In the genomic region with DNA sequence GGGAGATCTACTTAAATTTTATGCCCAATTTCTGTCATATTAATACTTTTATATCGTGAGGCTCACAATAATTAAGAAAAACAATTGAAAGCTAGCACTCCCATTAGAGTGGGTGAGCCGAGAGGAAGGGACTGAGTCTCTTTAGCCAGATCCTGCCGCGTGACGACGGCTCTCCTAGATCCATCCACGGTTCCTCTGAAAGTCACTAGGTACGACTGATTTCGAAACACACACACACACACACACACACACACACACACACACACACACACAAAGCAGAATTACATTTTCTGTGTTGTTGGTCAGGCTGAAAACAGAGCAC, we compare ENCODE assay signal across 8 mouse cellular contexts.
DNase-seq lines count a peak whose midpoint lies in the region; ATAC-seq and TF ChIP-seq lines count a peak whose summit lies in the region.

No protein-coding gene starts in this region.

- intact Hi-C loops in heart, postnatal 14 days (cut with DNase I) = loop anchor here (2.0 to 5.0 kb wide), 3 partner anchors 98 to 276 kb away; no protein-coding TSS in a partner anchor

- H3K36me3 ChIP-seq in heart, embryonic 15.5 days = no peaks in the 10 kb centered on the region
- no peaks in the 10 kb centered on the region for H3K36me3 ChIP-seq in forebrain, embryonic 16.5 days (ENCODE audit: control insufficient read depth, insufficient read depth)
- H3K36me3 ChIP-seq in limb, embryonic 12.5 days = no peaks in the 10 kb centered on the region

- 0 out of 2 replicates have a peak, but pooled peaks have one; percentile 23 for ATAC-seq in heart, embryonic 15.5 days (replicated peaks; ENCODE audit: insufficient number of reproducible peaks, insufficient read depth, low FRiP score, low read depth)
- peak; percentile 45 for ATAC-seq in forebrain, embryonic 16.5 days
- ATAC-seq in limb, embryonic 12.5 days (ENCODE audit: insufficient number of reproducible peaks, insufficient read depth, low FRiP score, low TSS enrichment, low read depth) = no peak
- 0 out of 2 replicates have a peak, but pooled peaks have one; percentile 5 for ATAC-seq in monocyte, adult 5-6 weeks (replicated peaks; ENCODE audit: insufficient number of reproducible peaks, low FRiP score, low TSS enrichment, poor library complexity, severe bottlenecking)

- peak overlapping the region; percentile 97 for H3K27ac ChIP-seq in heart, embryonic 15.5 days
- H3K27ac ChIP-seq in bone marrow macrophage, adult 2 months (ENCODE audit: insufficient read depth, low read depth, low read length) = peak overlapping the region; percentile 87
- peak overlapping the region; percentile 88 for H3K27ac ChIP-seq in forebrain, embryonic 16.5 days (ENCODE audit: low read length)
- peak overlapping the region; percentile 86 for H3K27ac ChIP-seq in limb, embryonic 12.5 days

- no peak for DNase-seq in heart, postnatal 14 days
- DNase-seq in ovary, postnatal 36 days (ENCODE audit: low spot score) = no peak
- DNase-seq in right cerebral cortex, postnatal 4 days = no peak

- no peak for TF ChIP-seq POLR2A in bone marrow macrophage, adult 2 months (IDR thresholded peaks at IDR 0.05; ENCODE audit: borderline replicate concordance, low read depth, low read length)

- peak overlapping the region; percentile 79 for H3K9ac ChIP-seq in heart, embryonic 15.5 days
- peak overlapping the region; percentile 90 for H3K9ac ChIP-seq in forebrain, embryonic 16.5 days (replicated peaks; ENCODE audit: low read depth, low read length)
- H3K9ac ChIP-seq in limb, embryonic 12.5 days (replicated peaks) = peak overlapping the region; percentile 90

- 1% methylated on average over 9 of the region's 9 CpGs for WGBS in heart, embryonic 15.5 days
- WGBS in forebrain, embryonic 16.5 days = 2% methylated on average over 9 of the region's 9 CpGs
- WGBS in limb, embryonic 12.5 days = under 1% methylated on average over 9 of the region's 9 CpGs

- no peak for TF ChIP-seq CTCF in bone marrow macrophage, adult 2 months (IDR thresholded peaks at IDR 0.05; ENCODE audit: low read depth, low read length)

- peak overlapping the region; percentile 86 for H3K4me3 ChIP-seq in heart, embryonic 15.5 days
- peak overlapping the region; percentile 83 for H3K4me3 ChIP-seq in bone marrow macrophage, adult 2 months (ENCODE audit: insufficient read depth, low read length)
- H3K4me3 ChIP-seq in forebrain, embryonic 16.5 days (replicated peaks; ENCODE audit: low read length) = peak overlapping the region; percentile 74
- peak overlapping the region; percentile 75 for H3K4me3 ChIP-seq in limb, embryonic 12.5 days (replicated peaks)

- H3K27me3 ChIP-seq in heart, embryonic 15.5 days = no peaks in the 10 kb centered on the region
- no peaks in the 10 kb centered on the region for H3K27me3 ChIP-seq in forebrain, embryonic 16.5 days (replicated peaks; ENCODE audit: control insufficient read depth, insufficient read depth, low read length)
- no peaks in the 10 kb centered on the region for H3K27me3 ChIP-seq in limb, embryonic 12.5 days

- peak overlapping the region; percentile 97 for H3K4me2 ChIP-seq in heart, embryonic 15.5 days
- H3K4me2 ChIP-seq in forebrain, embryonic 16.5 days (ENCODE audit: low read length) = peak overlapping the region; percentile 81
- H3K4me2 ChIP-seq in limb, embryonic 12.5 days = peak overlapping the region; percentile 94

- H3K4me1 ChIP-seq in heart, embryonic 15.5 days (replicated peaks) = peaks cover 14% of the 10 kb centered on the region
- H3K4me1 ChIP-seq in bone marrow macrophage, adult 2 months (ENCODE audit: control insufficient read depth, insufficient read depth, low read length) = peaks cover 7% of the 10 kb centered on the region; the same call in 1 of the 2 replicates
- H3K4me1 ChIP-seq in forebrain, embryonic 16.5 days (replicated peaks; ENCODE audit: control insufficient read depth, insufficient read depth, low read length) = peaks cover 8% of the 10 kb centered on the region
- H3K4me1 ChIP-seq in limb, embryonic 12.5 days (replicated peaks) = peaks cover 7% of the 10 kb centered on the region; the same call in 1 of the 2 replicates

- no peaks in the 10 kb centered on the region for H3K9me3 ChIP-seq in heart, embryonic 15.5 days (replicated peaks)
- no peaks in the 10 kb centered on the region for H3K9me3 ChIP-seq in forebrain, embryonic 16.5 days (ENCODE audit: control insufficient read depth, low read length)
- H3K9me3 ChIP-seq in limb, embryonic 12.5 days = no peaks in the 10 kb centered on the region
